Mouse (Mus musculus): Measurements from ENCODE around the gene Fam177a.
"Not testable (repeated sequence)": the region's sequence is repeated elsewhere in the genome, so short reads cannot be mapped to it uniquely, and the experiment has no call there.

Gene Fam177a

DNA sequence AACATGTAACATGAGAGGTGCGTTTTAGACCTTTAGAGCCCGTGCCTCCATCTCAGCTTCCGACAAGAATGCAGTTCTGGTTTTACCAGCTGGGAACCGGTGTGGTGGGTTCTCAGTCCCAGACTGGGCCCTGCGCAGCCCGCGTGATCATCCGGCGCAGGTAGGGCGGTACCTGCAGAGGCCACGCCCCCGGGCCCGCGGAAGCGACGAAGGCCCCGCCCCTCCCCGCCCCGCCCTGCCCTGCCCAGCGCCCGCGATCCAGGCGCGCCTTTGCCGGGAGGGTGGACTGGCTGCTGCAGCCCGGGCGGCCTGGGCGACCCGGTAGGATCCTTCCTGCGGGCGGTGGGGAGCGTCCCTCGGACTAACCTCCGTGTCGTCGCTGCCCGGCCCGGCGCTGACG, at the start of gene Fam177a:
TSS of gene Fam177a (plus strand) at position 228 of the 400 bp plus-strand sequence.
- not testable (repeated sequence) for DNase-seq (ENCODE audit: low spot score)

DNA sequence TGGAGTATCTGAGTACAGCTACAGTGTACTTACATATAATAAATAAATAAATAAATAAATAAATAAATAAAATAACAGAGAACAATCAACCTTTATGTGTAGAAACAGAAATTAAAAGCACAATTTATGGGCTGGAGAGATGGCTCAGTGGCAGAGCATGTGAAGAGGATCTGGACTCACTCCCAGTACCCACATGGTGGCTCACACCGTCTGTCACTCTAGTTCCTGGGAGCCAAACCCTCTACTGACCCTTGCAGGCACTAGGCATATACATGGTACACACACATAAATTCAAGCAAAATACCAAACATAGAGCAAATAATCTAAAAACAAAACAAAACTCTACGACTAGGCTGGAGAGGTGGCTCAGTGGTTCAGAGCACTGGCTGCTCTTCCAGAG, 49.0 kb upstream of the Fam177a start:
- no peak for DNase-seq (ENCODE audit: low spot score)

DNA sequence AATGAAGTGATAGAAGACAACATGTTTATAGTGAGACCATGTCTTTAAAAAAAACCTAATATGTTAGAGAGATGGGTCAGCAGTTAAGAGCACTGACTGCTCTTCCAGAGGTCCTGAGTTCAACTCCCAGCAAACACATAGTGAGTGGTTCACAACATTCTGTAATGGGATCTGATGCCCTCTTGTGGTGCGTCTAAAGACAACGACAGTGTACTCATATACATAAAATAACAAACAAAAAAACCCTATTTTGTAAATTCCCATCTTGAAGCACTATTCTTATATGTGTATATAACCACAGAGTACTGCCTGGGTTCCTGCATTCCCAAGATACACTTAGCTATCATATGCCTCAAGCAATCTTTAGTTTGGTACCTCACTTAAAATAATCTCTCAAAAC, 45.6 kb upstream of the Fam177a start:
- DNase-seq (ENCODE audit: low spot score), result not testable (repeated sequence)

DNA sequence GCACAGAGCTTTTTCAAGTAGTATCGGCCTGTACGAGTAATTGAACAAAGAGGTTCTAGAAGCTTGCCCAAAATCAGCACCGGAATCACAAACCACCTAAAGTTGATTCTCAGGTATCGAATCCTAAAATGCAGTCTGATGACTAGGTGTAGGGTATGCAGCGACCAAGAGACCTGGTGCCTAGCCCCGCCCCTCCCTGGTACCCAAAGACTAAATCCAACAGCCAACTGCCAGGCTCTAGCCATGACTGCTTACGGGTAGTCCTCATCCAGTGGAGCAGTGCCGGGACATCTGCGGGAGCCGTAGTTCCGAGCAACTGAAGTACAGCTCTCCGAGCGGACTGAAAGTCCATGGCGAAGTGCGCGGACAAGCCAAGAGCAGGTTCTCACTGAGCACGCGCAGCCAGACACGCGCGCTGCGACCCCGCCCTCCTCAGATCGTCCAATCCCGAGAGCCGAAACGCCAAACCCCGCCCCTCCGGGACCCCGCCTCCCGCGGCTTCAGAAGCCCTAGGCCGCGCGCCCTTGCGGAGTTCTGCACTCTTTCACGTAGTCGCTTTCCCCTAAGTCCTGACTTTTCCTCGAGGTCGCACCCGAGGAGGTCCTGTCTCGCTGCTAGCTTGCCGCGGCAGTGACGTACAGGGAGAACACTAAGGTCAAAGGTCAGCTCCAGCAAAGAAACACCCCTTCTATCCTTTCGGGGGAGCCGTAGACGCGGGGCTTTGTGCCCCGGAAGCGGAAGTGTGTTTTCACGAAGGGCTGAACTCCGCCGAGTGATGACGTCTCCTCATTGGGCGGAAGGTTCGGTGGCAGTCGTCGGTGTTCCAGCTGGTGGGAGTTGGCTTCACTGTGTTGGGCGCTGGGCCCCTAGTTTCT, 44.3 kb upstream of the Fam177a start, which contains the start of the genes 2700097O09Rik and Srp54a:
TSS of gene 2700097O09Rik (minus strand) at position 385 of the 875 bp plus-strand sequence.
TSS of gene Srp54a (plus strand) at position 537 of the 875 bp plus-strand sequence.
- DNase-seq (ENCODE audit: low spot score), result peak; percentile 99

DNA sequence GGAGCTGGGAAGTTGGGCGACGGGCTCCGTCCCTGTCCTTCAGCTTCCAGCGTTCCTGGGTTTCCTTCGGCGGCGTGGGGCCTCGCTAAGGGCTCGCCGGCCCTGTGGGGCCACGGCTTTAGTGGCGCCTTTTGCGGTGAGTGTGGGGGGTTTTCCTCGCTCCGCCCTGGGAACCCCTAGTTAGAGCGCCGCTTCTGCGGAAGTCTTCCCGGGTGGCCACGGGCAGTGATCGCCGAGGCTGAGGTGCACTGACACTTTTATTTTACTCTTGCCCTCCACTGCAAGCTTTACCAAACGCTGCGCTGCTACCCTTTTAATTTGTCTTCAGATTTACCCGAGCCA, 43.7 kb upstream of the Fam177a start:
- DNase-seq (ENCODE audit: low spot score), result not testable (repeated sequence)

DNA sequence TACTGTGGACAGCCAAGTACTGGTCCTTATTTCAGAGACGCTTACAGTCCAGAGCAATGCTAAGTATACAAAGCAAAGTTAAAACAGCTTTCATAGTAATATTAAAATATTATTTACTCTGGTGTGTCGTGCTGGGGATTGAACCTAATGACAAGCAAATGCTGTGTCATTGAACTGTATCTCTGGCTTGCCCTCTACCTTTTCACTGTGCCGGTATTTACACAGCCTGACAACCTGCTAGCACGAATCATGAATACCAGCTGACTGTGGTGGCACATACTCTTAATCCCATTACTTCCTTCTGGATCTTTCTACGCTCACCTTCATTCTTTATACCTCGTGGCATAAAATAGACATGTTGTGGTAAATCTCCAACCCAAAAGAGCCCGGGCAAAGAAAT, 32.1 kb upstream of the Fam177a start:
- not testable (repeated sequence) for DNase-seq (ENCODE audit: low spot score)

DNA sequence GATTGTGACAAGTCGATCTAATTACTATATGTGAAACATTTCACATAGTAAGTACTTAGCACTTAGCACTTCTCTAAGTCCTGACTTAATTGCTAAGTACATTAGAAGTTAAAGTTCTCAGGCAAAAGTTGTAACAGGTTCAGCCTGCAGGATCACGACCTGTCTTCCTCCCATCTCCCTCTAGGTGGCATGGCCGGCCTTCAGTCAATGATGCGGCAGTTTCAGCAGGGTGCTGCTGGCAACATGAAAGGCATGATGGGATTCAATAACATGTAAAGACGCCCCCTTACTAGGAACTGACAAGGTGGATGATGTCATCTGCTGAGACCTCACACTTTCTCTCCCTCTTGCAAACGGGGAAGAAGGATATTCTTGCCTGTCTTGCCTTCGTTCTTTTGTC, 11.7 kb upstream of the Fam177a start:
- not testable (repeated sequence) for DNase-seq (ENCODE audit: low spot score)

DNA sequence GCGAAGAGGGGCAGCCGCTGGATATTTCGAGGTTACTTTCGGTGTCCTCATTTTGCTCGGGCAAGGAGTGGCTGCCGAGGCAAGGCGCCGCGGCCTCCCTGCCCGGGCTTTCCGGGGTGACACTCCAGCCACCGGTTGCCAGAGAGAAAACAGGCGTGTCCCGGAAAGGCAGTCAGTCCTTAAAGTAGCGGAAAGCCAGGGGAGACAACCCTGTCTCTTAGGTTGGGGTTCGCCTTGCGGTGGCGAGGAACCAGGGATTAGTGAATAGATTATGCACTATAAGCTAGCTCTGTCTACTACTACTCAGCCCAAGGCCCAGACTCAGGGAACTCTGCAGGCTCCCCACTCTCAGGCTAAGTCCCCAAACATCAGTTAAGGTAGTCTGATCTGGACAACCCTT, 462 bp downstream of the Fam177a start:
- DNase-seq (ENCODE audit: low spot score), result not testable (repeated sequence)

DNA sequence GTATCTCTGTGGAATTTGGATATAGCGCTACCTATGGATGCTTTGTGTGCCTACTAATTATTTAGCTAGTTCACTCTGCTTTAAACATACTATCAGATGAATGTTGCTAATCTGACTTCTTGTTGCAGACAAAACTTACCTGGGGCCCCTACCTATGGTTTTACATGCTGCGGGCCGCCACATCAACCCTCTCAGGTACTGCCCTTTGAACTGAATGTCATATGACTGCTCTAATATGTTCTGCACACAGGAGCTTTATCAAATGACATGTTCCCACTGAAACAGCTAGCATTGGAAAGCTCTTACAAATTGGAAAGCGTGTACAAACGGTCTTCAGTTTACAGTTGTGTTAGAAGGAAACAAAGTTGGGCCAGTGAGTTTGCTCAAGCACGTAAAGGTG, 11.3 kb downstream of the Fam177a start:
- not testable (repeated sequence) for DNase-seq (ENCODE audit: low spot score)

DNA sequence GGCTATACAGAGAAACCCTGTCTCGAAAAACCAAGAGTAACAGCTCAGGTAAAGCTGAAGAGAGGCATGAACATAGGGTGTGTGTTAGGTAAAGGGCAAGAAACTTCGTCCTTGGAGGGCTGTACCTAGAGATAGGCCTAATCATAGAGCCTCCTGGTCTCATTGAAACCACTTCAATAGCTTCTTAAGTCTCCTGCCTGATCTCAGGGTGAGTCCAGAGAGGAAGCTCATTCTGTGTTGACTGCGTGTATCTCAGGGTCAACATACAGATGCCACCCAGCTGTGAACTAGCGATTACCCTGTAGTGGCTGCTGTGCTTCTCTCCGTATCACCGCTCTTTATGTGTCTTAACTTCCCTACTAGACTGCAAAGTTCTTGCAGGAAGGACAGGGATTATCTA, 13.6 kb downstream of the Fam177a start:
- not testable (repeated sequence) for DNase-seq (ENCODE audit: low spot score)

DNA sequence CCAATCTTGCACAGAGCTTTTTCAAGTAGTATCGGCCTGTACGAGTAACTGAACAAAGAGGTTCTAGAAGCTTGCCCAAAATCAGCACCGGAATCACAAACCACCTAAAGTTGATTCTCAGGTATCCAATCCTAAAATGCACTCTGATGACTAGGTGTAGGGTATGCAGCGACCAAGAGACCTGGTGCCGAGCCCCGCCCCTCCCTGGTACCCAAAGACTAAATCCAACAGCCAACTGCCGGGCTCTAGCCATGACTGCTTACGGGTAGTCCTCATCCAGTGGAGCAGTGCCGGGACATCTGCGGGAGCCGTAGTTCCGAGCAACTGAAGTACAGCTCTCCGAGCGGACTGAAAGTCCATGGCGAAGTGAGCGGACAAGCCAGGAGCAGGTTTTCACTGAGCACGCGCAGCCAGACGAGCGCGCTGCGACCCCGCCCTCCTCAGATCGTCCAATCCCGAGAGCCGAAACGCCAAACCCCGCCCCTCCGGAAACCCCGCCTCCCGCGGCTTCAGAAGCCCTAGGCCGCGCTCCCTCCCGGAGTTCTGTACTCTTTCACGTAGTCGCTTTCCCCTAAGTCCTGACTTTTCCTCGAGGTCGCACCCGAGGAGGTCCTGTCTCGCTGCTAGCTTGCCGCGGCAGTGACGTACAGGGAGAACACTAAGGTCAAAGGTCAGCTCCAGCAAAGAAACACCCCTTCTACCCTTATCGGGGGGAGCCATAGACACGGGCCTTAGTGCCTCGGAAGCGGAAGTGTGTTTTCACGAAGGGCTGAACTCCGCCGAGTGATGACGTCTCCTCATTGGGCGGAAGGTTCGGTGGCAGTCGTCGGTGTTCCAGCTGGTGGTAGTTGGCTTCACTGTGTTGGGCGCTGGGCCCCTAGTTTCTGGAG, 30.5 kb downstream of the Fam177a start, which contains the start of gene Srp54b:
TSS of gene Srp54b (plus strand) at position 546 of the 890 bp plus-strand sequence.
- DNase-seq (ENCODE audit: low spot score), result not testable (repeated sequence)

DNA sequence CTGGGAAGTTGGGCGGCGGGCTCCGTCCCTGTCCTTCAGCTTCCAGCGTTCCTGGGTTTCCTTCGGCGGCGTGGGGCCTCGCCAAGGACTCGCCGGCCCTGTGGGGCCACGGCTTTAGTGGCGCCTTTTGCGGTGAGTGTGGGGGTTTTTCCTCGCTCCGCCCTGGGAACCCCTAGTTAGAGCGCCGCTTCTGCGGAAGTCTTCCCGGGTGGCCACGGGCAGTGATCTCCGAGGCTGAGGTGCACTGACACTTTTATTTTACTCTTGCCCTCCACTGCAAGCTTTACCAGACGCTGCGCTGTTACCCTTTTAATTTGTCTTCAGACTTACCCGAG, 31.1 kb downstream of the Fam177a start:
- DNase-seq (ENCODE audit: low spot score), result not testable (repeated sequence)

DNA sequence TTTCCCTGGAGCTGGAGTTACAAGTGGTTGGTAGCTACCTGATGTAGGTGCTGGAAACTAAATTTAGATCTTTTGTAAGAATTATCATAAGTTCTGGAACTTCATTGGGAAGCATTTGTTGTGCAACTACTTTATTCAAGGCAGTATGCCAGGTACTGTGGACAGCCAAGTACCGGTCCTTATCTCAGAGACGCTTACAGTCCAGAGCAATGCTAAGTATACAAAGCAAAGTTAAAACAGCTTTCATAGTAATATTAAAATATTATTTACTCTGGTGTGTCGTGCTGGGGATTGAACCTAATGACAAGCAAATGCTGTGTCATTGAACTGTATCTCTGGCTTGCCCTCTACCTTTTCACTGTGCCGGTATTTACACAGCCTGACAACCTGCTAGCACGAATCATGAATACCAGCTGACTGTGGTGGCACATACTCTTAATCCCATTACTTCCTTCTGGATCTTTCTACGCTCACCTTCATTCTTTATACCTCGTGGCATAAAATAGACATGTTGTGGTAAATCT, 42.8 kb downstream of the Fam177a start:
- not testable (repeated sequence) for DNase-seq (ENCODE audit: low spot score)

DNA sequence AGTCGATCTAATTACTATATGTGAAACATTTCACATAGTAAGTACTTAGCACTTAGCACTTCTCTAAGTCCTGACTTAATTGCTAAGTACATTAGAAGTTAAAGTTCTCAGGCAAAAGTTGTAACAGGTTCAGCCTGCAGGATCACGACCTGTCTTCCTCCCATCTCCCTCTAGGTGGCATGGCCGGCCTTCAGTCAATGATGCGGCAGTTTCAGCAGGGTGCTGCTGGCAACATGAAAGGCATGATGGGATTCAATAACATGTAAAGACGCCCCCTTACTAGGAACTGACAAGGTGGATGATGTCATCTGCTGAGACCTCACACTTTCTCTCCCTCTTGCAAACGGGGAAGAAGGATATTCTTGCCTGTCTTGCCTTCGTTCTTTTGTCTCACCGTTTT, 63.4 kb downstream of the Fam177a start:
- DNase-seq (ENCODE audit: low spot score), result not testable (repeated sequence)

DNA sequence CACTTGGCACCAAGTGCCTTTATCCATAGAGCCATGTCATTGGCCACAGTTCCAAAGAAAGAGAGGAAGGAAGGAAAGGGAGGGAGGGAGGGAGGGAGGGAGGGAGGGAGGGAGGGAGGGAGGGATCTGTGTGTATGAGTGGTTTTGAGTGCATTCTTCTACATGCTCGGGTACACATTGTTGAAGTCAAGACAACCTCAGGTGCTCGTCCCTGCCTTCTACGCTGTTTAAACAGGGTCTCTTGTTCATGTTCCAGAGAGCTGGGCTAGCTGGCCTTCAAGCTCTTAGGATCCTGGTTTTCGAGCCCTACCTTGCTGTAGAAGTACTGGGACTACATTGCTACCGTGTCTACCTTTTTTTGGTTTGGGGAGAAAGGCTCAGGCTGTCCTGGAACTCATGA, 64.9 kb downstream of the Fam177a start:
- DNase-seq (ENCODE audit: low spot score), result not testable (repeated sequence)

All from spleen, adult 12 weeks (tissue).